Mouse (Mus musculus) central nervous system, embryonic 14 days (tissue): ENCODE measurements around the gene Vmn1r90. TPM values are rescaled to one million over a fixed set of nuclear protein-coding genes. Genes with fewer than 3 reads are reported as not detected.

Experiments used
- polyA plus RNA-seq: library from polyadenylated mRNA; depleted of rRNA; stranded (reverse); fragments of >200 nt; gene quantifications from 2 replicates; pipeline ENCODE4 v1.2.3, GENCODE M21; 2012; rRNA removed

Gene Vmn1r90
- 0.48 and 0.73 TPM in 2 replicates for polyA plus RNA-seq

DNA sequence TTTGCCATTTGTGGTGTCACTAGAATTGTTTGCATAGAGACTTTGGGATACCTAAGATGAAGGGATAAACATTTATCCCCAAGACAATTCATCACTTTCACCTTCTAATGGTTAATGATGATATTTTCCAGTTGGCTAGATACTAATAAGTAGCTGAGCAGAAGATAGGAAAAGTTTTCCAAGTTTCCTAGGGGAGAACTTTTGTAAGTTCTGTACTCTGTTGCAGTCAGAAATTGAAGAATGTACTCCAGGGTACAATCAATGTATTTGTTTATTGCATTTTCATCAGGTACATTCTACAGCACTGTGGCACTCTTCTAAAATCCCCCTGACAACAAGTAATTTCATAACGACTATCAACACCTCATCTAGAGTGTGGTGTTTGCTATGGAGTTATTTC lies at the start of gene Vmn1r90:
Gene Vmn1r90 (minus strand): TSS at position 101 of the 400 bp plus-strand sequence.

Other genes starting within 250 kb of the Vmn1r90 start
- gene Obox8, start 229.9 kb downstream of the Vmn1r90 start, polyA plus RNA-seq = not detected in 2 replicates
- not detected in 2 replicates for gene Sult2a8, start 116.7 kb downstream of the Vmn1r90 start, polyA plus RNA-seq
- not detected in 2 replicates for gene Sult2a7, start 69.3 kb downstream of the Vmn1r90 start, polyA plus RNA-seq
- gene Obox7, start 96.0 kb upstream of the Vmn1r90 start, polyA plus RNA-seq = not detected in 2 replicates